Mouse (Mus musculus) adrenal gland, adult 2 months (tissue): ENCODE measurements around the gene Mcm3ap. TPM values are rescaled to one million over a fixed set of nuclear protein-coding genes. Genes with fewer than 3 reads are reported as not detected.

Experiments used
- polyA plus RNA-seq: library from polyadenylated mRNA; depleted of rRNA; stranded (reverse); fragments of >200 nt; gene quantifications from 2 replicates; pipeline ENCODE4 v1.2.3, GENCODE M21; 2012; rRNA removed
- total RNA-seq, 2 experiments: library from RNA; stranded (reverse); gene quantifications; 2 replicates each; pipeline ENCODE4 v1.2.3; 2021

The Mcm3ap gene
- total and polyA plus RNA-seq, 3 experiments = 13.3 to 29.5 (median 24.3) TPM

Other genes with a start within 250 kb of the Mcm3ap start
- gene Prmt2, start 231.1 kb upstream of the Mcm3ap start, total RNA-seq = 10 to 100 TPM; 19.0 to 25.9 TPM
- 22.1 and 27.4 TPM in 2 replicates for gene Prmt2, start 231.1 kb upstream of the Mcm3ap start, polyA plus RNA-seq
- gene S100b, start 215.1 kb upstream of the Mcm3ap start, total RNA-seq = 10 to 100 TPM; 11.6 to 26.6 TPM
- 2.0 TPM in 2 replicates for gene S100b, start 215.1 kb upstream of the Mcm3ap start, polyA plus RNA-seq
- 10 to 100 TPM; 19.2 to 23.8 TPM for gene Dip2a, start 123.6 kb upstream of the Mcm3ap start, total RNA-seq
- gene Dip2a, start 123.6 kb upstream of the Mcm3ap start, polyA plus RNA-seq = 16.7 and 17.3 TPM in 2 replicates
- gene AC141477.1, start 28.5 kb upstream of the Mcm3ap start, total RNA-seq = not detected
- not detected in 2 replicates for gene AC141477.1, start 28.5 kb upstream of the Mcm3ap start, polyA plus RNA-seq
- gene Pcnt, start 26.1 kb upstream of the Mcm3ap start, total RNA-seq = 10 to 100 TPM; 13.5 to 14.6 TPM
- gene Pcnt, start 26.1 kb upstream of the Mcm3ap start, polyA plus RNA-seq = 6.9 and 7.4 TPM in 2 replicates
- gene 2610028H24Rik, start 19.8 kb upstream of the Mcm3ap start, total RNA-seq = not detected
- gene 2610028H24Rik, start 19.8 kb upstream of the Mcm3ap start, polyA plus RNA-seq = not detected in 2 replicates
- gene Ybey, start 187 bp downstream of the Mcm3ap start, total RNA-seq = 1 to 10 TPM; 2.5 to 2.8 TPM
- gene Ybey, start 187 bp downstream of the Mcm3ap start, polyA plus RNA-seq = 4.1 and 5.3 TPM in 2 replicates
- 10 to 100 TPM; 55.1 to 81.0 TPM for gene Lss, start 62.7 kb downstream of the Mcm3ap start, total RNA-seq
- 51.5 and 78.9 TPM in 2 replicates for gene Lss, start 62.7 kb downstream of the Mcm3ap start, polyA plus RNA-seq
- not detected for gene Spatc1l, start 93.3 kb downstream of the Mcm3ap start, total RNA-seq
- 0.08 TPM in 1 of 2 replicates, not detected in the other for gene Spatc1l, start 93.3 kb downstream of the Mcm3ap start, polyA plus RNA-seq
- gene Ftcd, start 106.7 kb downstream of the Mcm3ap start, total RNA-seq = under 1 TPM in 1 of 2 experiments, not detected in 1; 0.95 TPM
- gene Ftcd, start 106.7 kb downstream of the Mcm3ap start, polyA plus RNA-seq = 0.33 TPM in 1 of 2 replicates, not detected in the other
- 10 to 100 TPM; 27.6 to 44.6 TPM for gene Col6a2, start 154.7 kb downstream of the Mcm3ap start, total RNA-seq
- gene Col6a2, start 154.7 kb downstream of the Mcm3ap start, polyA plus RNA-seq = 46.9 and 47.6 TPM in 2 replicates